Mouse (Mus musculus): ENCODE results near the gene Prlh. TPM values are rescaled to one million over a fixed set of nuclear protein-coding genes. Genes with fewer than 3 reads are reported as not detected.
A peak's percentile ranks its signal among the peaks of the same experiment; 100 is the strongest.

Prlh gene
- total RNA-seq, 2 experiments from 2014 or later: not detected

DNA sequence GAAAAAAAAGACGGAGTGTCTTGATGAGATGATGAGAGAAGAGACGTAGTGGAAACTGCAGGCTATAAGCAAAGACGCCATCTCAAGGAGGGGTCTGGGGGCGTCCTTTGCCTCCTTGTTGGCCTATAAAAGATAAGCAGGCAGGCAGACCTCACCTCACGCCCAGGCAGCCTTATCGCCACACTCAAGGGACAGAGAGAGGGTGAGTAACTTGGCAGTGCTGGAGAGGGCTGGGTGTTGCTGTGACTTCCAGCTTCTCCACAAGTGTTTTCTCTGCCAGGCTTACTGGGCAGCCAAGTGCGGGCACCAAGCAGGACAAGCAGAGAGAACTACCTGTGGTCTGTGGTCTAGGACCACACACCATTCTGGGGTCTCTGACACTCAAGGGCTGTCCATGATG, 1.2 kb upstream of the Prlh start:
- DNase-seq (ENCODE audit: extremely low spot score in 1 of 2, low spot score in 1 of 2): no peak

DNA sequence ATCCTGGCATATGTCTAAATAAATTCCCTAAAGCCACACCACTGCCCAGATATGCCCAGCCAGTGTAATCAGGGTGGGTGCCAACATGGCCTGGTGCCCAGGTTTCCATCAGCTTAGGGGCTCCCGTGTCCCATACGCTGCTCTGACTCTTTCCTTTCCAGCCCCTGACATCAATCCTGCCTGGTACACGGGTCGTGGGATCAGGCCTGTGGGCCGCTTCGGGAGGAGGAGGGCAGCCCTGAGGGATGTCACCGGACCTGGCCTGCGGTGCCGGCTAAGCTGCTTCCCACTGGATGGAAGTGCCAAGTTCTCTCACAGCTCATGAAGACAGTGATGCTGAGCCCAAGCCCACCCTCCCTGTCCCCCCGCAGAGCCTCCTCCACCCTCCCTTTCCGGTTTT, 780 bp downstream of the Prlh start:
- DNase-seq (ENCODE audit: extremely low spot score in 1 of 2, low spot score in 1 of 2): no peak

DNA sequence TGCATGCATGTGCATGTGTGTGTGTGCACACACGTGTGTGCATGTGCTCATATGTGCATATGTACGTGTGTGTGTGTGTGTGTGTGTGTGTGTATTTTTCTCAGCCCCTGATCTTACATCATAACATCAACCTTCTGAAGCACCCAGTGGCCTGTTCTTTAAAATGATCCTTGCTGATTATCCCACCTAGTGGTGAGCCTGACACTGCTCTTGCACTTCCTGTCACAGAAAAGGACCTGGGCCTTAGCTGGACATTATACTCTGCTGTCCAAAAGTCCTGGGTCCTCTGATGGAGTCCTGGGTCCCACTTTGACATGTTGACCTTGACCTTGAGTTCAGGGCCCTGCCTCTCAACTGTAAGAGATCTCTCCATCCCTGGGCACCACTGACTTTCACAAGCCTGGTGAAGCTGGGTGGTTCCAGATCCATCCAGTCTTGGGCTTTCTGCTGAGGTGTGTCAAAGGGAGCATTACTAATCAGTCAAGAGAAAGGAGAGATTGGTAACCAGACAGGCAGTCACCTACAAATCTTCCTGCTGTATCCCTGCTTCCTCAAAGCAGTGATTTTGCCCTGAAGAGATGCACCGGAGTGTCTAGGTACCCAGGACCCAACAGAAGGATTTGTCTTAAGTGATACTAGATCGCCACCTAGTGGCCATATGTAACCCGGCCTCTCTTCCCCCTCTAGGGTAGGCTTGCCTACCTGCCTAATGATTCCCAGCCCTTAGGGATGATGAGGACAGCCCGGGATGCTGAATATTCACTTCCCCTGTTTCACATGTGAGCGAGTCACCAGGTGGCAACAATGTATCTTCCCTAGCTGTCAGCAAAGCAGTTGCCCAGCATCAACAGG, 3.6 kb downstream of the Prlh start:
- peak; percentile 41 to 66 for DNase-seq (ENCODE audit: extremely low spot score in 1 of 2, low spot score in 1 of 2)

DNA sequence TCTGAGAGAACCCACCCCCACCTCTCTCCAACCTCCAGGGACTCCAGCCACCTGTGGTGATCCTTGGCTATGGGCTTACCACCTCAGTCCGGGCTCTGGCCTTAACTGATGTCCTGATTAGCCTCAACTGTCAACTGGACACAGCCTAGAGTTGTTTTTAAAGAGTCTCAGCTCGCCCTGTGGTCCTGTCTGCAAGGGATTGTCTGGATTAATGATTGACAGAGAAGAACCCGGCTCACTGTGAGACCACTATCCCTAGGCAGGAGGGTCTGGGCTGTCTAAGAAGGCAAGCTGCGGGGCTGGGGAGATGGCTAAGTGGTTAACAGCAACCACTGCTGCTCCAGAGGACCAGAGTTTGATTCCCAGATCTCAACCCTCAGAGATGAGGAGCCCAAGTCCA, 9.6 kb downstream of the Prlh start:
- DNase-seq (ENCODE audit: extremely low spot score in 1 of 2, low spot score in 1 of 2): no peak

DNA sequence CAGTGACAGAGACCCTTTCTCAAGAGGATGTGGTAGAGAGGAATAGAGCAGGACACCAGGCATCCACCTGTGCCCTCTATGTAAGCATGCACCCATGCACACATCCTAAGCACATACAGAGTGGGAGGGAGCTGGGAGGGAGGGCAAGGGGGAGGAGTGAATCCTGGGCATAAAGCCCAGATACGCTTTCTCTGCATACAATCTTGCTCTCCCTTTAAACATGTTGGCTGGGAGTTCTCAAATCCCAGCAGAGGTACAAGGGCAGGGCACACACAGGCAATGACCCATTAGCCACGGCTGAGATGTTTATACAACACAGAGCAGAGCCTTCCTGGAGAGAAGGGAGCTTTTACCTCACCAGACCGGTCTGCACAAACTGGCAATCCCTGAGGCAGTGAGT, 10.1 kb downstream of the Prlh start:
- DNase-seq (ENCODE audit: extremely low spot score in 1 of 2, low spot score in 1 of 2): no peak

DNA sequence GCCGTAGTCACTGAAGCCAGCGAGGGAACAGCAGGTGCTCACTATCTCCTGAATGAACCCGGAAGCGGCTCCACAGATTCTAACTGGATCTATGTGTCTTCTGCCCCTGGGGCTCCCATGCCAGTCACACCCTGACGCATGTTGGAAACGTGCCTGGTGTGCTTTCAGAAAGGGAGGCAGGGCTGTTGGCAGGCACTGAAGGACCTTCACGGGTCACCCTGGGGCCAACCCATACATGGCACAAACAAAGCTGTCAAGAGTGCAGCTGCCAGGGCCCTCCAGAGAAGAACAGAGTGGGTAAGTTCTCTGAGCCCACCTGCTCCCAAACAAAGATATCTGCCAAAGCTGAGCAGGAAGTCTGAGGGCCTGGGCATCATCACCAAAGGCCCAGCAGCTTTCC, 14.7 kb downstream of the Prlh start:
- DNase-seq (ENCODE audit: extremely low spot score in 1 of 2, low spot score in 1 of 2): no peak

DNA sequence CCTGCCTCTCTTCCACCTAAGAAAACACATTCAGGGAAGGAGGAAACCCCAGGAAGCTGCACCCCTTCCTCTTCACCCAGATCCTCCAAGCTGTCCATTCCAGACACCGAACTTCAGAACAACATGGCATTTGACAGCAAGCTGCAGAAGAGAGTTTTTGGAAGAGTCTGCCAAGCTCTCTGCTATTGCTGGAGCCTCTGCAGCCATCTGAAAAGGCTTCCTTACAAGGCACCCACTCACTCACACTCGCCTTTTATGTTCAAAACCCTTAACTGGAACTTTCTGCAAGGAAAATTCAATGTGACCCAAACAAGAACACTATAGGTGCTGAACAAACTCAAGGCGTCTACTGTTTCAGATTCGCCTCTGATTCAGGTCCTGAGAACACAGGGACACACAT, 15.7 kb downstream of the Prlh start:
- no peak for DNase-seq (ENCODE audit: extremely low spot score in 1 of 2, low spot score in 1 of 2)

DNA sequence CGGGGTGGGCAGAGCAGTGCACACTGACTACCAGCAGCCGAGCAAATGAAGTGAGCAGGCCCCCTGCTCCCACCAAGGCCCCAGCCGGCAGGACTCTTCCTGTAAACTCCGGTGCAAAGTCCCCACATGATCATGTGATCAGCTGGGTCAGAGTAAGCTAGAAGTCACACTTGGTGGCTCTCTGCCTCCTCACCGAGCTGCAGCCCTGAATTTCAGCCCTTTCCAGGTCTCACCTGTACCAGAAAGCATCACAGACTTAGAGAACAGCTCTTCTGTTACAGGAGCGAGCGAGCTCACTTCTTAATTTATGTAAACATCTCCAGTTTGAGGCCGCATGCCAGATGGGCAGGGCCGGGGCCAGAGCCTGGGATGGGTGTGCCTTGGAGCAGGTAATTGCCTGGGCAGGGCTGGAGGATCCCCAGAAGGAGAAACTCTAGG, 16.5 kb downstream of the Prlh start, which contains the start of gene Rab17:
TSS of gene Rab17 (minus strand) at position 315 of the 438 bp plus-strand sequence.
- no peak for DNase-seq (ENCODE audit: extremely low spot score in 1 of 2, low spot score in 1 of 2)

DNA sequence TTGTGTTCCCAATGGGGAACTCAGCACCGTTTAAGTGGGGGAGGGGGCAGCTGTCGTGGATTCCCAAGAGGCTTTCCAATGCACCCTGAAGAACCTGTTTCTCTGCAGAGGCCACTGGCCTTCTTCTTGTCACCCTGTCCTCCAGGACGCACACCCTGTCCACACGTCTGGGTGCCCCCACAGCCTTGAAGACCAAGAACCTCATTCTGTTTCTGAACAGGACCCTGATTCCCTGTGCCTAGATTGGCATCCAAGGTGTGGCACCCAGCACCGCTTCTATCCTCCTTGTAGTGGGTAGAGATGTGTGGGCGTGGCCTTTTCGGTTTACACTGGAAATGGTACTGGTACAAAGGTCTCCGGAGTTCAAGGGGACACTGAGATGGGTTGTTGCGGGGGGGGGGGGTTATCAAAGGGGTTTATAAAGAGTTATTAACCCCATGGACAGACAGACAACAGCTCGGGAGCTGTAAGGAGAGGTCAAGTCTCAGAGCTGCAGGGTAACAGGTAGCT, 17.0 kb downstream of the Prlh start:
- no peak for DNase-seq (ENCODE audit: extremely low spot score in 1 of 2, low spot score in 1 of 2)

DNA sequence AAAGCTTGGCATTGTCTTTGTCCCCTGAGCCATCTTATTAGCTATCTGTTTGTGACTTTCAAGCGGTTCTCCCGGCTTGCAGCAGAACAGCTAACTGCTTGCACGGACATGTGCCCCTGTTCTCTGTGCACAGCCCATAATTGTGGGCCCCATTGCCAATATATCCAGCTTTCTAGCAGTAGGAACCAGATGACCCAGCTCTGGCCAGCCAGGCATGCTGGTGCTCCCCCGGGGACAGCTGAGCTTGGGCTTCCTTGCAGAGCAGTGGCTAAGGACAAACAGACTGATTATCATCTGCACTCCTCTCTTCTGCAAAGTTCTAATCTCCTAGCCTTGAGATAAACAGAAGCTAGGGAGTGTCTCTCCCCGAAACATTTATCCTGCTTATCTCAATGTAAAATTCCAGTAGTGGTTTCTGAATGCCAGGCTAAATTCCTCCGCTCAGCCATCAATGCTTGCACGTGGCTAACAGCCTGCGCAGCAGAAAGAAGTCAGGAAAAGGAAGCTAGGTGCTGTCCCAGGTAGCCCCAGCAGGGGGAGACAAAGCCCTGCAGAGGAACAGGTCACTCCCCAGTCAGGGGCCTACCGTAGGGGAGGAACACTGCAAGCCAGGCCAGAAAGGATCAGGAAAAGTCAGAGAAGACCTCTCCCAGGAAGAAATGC, 20.1 kb downstream of the Prlh start:
- DNase-seq (ENCODE audit: extremely low spot score in 1 of 2, low spot score in 1 of 2): peak; percentile 98 to 99

DNA sequence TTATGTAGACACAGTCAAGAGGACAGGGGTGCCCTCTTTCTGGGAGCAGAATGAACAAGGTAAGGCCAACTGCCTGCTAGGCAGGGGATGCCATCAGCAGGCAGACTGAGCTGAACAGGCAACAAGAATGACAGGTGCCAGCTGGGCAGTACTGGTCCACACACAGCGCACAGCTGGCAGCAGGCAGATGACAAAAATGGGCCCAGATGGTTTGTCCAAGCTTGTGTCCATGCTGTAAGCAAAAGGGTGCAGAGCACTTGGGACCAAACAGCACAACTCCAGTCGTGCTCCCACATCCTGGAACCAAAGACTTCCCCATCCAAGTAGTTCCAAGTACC, 20.6 kb downstream of the Prlh start:
- no peak for DNase-seq (ENCODE audit: extremely low spot score in 1 of 2, low spot score in 1 of 2)

DNA sequence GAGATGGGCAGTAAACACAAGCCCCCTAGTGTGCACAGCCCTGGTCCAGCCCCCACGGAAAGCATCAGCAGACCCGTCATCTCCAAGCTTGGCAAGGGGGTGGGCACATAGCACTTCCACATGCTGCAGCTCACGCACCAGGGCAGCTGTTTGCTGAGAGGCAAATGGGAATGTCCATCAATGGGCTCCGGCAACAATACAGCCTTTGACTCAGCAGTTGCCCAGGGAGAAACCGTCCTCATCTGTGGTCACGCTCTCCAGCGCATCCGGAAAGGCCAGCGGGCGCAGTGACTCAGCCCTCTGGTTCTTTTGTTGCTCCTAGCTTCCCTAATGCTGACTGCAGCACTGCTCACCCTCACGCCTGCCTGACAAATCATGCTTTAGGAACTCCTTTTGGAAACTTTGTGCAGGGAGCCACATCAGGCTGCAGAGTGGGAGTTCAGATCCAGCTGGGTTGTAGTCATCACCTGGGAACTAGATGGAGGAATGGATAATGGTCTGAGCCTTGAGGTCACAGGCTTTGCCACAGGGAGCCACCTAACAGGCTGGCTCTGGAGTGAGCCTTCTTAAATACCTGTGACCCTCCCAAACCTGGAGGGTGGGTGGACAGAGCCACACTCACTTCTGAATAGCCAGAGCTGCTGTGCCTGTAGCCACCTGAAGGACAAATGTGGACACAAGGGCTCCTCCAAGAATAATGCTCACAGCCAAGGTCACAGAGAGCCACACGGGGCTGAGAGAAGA, 22.2 kb downstream of the Prlh start:
- DNase-seq (ENCODE audit: extremely low spot score in 1 of 2, low spot score in 1 of 2): no peak

DNA sequence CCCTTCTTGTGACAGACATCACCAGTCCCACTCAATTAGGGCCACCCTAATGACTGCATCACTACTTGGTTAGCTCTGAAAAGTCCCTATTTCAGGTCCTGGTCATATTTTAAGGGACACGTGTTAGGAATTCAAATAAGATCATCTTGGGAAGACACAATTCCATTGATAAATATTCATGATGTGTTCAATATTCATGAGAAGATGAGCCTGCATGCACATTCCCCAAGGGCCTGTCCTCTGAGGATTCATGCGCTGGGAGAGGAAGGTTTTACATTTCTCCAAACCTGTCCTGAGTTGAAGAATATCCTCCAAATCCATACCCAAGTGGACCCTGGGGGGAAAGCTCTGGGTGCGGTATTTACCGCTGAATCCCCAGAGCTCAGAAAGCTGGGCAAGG, 23.1 kb downstream of the Prlh start:
- DNase-seq (ENCODE audit: extremely low spot score in 1 of 2, low spot score in 1 of 2): no peak

DNA sequence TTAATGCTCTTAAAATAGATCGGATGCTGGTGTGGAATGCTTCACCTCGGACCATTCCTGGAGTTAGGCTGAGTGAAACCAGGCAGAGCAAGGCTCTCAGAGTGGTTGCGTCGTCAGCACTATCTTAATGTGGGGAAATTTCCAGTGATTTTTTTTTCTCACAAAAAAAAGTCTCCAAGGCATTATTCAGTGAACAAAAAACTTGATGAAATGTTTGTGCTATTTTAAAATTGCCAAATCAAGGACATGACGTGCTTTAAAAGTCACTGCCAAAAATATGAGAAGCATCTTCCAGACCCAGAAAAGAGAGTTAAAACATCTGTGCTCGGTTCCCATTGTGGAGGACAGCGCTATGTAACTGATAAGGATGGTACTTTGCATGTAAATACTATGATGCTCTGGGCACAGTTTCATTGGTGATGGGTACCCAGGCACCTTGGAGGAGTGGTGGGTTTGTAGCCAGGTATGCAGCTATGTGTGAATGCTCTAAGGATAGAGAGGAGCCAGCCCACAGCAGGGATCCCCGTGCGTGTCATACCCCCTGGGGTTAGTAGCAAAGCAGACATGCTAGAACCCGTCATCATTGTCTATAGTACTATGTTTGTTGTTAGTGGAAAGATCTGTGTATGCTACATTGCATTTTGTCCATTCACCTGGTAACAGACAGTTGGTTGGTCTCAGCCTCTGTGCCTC, 27.9 kb downstream of the Prlh start:
- no peak for DNase-seq (ENCODE audit: extremely low spot score in 1 of 2, low spot score in 1 of 2)

DNA sequence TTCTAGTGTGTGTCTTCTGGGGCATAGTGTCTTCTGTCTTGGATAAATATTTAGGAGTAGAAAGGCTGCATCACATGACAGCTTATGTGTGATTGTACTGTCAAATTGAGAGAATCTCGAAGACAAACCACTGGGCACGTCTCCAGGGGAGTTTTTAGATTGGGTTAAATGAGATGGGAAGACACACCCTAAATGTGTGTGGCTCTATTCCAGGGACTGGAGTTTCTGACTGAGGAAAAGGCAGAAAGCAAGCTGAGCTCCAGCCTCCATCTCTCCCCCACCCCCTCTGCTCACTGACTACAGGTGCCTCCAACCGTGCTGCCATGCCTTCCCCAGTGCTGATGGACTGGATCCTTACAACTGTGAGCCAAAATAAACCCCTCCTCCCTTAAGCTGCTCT, 28.4 kb downstream of the Prlh start:
- DNase-seq (ENCODE audit: extremely low spot score in 1 of 2, low spot score in 1 of 2): no peak

DNA sequence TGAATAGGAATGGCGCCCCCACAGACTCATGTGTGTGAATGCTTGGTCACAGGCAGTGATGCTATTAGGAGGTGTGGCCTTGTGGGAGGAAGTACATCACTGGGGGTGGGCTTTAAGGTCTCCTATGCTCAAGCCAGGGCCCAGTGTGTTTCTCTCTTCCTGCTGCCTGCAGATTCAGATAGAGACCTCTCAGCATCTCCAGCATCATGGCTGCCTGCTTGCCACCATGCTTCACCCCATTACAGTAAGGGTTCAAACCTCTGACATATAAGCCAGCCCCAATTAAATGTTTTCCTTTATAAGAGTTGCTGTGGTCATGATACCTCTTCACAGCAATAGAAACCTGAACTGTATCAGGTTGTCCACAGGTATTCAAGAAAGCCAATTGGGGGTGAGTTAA, 43.0 kb downstream of the Prlh start:
- DNase-seq (ENCODE audit: extremely low spot score in 1 of 2, low spot score in 1 of 2): no peak

DNA sequence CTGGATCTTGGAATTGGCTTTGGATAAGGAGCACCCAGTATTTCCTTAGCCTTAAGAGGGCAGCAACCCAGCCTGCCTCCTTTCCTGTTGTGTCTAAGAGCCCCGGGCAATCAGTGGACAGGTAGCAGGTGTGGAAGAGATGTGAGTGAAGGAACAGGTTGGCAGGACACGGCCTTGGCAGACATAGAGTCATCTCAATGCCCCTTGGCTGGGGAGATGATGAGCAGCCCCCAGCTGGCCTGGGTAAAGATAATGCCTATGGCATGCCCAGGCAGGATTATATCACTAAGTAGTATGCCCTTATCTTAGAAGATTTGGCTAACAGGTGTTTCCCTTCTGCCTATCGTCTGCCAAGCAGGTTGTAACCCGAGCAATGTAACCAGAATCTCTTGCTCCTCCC, 44.2 kb downstream of the Prlh start:
- no peak for DNase-seq (ENCODE audit: extremely low spot score in 1 of 2, low spot score in 1 of 2)

DNA sequence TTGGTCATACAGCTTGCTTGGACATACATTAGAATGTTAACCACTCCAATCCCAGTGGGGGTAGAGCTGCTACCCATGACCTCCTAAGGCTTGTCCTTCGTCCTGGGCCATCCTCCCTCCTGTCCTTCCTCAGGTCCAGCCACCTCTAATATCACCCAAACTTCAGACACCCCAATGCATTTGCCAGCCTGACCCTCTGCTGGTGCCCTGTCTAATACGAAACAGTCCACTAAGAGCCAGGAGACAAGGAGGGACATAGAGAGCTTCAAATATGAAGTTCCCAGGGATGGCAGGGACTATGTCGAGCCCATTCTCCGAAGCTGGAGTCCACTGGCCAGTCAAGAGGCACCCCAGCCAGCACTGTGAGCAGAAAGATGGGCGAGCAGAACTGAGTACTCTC, 44.7 kb downstream of the Prlh start:
- DNase-seq (ENCODE audit: extremely low spot score in 1 of 2, low spot score in 1 of 2): no peak

DNA sequence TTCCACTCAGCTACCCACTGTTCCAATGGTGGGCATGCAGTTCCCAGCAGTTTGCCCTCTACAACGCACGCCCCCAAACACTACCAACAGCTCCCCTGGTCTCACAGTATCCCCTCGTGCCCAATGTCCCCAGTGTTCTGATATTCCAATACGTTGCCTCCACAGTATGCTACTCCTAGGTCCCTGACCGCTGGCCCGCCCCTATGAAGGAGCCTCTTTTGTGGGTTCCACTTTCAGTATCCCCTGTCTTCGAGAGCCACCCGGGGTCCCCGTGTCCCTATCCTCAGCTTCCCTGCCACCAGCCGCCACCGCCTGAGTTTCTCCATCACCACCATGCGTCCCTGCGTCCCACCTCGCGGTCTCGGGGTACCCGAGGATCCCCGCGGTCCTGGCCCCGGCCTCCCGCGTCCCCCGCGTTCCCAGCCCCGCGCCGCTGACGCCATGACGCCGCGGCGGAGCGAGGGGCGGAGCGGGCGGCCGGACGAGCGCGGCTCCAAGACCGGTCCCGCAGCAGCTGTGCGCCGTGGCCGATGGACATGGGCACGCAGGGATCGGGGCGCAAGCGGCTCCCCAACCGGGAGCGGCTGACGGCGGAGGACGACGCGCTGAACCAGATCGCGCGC, 45.5 kb downstream of the Prlh start, which contains the start of gene Lrrfip1:
TSS of gene Lrrfip1 (plus strand) at position 470 of the 623 bp plus-strand sequence.
- peak; percentile 49 to 61 for DNase-seq (ENCODE audit: extremely low spot score in 1 of 2, low spot score in 1 of 2)
